Mouse (Mus musculus) heart, adult 8-10 months (tissue): ENCODE results near the gene St3gal2. TPM values are rescaled to one million over a fixed set of nuclear protein-coding genes. Genes with fewer than 3 reads are reported as not detected.
A peak's percentile ranks its signal among the peaks of the same experiment; 100 is the strongest.
"Not testable (repeated sequence)": the region's sequence is repeated elsewhere in the genome, so short reads cannot be mapped to it uniquely, and the experiment has no call there.

Experiments
- DNase-seq: peaks from one replicate; pipeline ENCODE4 v3.0.0; 2022; ENCODE audit warnings: low spot score
- total RNA-seq, 4 experiments: library from RNA; stranded (reverse); gene quantifications; 2 replicates each; pipeline ENCODE4 v1.2.4; 2022

The St3gal2 gene
- total RNA-seq, 4 experiments from 2014 or later = 21.3 to 25.4 (median 24.1) TPM

DNA sequence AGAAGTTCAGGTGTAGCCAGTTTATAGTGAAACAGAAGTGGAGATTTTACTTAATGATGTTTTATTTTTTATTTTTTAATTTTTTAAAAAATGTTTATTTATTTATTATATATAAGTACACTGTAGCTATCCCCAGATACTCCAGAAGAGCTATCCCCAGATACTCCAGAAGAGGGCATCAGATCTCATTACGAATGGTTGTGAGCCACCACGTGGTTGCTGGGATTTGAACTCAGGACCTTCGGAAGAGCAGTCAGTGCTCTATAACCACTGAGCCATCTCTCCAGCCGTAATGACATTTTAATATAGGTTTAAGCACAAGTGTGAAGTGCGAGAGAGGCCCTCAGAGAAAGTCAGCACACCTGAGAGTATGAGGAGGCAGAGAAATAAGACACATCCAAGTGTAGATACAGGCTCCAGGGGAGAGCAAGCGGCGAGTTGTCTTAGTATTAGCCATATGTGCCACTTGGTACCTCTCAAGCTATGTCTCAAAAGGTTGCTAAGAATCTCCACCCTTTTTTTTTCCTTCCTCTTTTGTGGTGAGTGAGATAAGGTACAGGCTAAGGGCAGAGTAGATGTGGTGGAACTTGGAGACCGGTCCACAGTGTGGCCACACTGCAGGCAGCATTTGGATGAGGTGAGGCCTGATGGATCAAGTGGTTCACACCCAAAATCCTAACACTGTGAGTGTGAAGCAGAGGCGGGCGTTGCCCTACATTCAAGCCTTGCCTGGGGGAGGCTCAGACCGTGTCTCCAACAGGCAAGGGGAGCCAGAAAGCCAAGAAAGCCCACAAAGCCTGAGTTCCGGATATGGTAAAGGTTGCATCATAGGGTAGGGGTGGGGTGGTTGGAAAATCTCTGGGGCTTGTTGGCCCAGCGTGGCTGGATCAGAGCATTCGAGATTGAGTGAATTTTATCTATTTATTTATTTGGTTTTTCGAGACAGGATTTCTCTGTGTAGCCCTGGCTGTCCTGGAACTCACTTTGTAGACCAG is 7.8 kb upstream of the St3gal2 start:
- no peak for DNase-seq

DNA sequence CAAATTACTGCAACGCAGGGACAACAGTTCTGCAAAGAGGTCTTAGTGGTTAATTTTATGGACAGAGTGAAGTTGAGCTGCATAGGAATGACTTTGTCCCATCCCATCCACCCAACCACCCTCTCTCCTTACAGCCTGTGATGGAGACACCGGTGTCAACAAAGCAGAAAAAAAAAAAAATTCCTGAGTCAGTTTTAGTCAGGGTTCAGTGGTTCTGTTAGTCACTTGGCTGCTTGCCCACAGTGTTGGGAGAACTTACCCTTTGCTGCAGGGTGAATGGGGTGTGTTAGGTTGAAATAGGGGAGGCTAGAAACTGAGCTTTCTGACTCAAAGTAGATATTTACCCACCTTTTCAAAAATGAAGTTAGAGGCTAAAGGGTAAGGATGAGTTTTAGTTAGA is 2.3 kb upstream of the St3gal2 start:
- no peak for DNase-seq

DNA sequence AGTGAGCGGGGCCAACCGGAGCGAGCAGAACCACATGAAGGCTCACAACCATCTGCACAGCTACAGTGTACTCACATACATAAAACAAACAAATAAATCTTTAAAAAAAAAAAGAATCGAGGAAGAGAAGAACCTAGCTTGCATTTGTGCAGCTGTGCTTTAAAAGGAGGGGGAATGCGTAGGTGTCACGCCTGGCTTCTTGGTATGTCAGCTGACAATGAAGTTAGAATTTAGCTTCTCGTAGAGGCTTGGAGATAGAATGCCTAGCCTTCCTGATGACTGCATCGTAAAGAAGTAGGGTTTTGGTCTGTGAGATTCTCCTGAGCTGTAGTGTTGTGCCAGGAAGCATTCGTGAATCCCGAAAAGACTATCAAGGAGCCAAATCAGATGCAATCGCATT is 1.7 kb upstream of the St3gal2 start:
- DNase-seq = no peak

- no peak for DNase-seq
Observed at GRCm38 (mm10) chr8:110918460-110918859, 1.3 kb upstream of the St3gal2 start.

- no peak for DNase-seq
Observed at GRCm38 (mm10) chr8:110920032-110920772, 480 bp downstream of the St3gal2 start.

- no peak for DNase-seq
Observed at GRCm38 (mm10) chr8:110920773-110921277, 1.1 kb downstream of the St3gal2 start.

DNA sequence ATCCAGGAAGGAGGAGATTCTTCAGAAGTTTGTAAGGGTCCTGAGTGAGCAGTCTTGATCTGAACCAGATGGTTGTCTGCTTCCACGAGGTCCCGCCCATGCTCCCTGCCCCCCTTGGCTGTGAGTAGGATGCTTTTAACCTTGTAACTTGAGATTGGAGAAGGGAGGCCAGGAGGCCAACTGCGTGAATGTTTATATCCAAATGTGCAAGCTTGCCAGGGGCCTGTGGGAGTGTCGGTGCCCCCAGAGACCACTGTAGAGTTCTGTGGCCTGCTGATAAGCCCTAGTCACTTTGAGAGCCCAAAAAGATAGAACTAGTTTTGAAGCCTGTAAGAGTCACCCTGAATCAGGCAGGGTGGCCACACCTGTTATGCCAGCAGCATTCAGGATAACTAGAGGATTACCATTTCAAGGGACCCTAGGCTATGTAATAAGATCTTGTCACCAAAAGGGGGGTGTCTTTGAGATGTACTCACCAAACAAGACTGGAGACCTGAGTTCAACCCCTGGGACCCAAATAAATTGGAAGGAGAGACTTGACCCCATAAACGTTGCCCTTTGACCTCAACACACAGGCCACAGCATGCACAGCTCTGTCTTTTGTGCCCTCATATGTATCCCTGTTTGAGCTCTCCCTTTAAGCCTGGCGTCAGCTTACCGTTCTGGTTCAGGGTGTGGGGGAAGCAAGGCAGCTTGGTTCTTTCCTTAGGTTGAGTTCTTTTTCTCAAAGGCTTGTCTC is 1.9 kb downstream of the St3gal2 start:
- no peak for DNase-seq

GRCm38 (mm10) chr8:110925691-110926140 is 6.0 kb downstream of the St3gal2 start:
- no peak for DNase-seq

GRCm38 (mm10) chr8:110926690-110927089 is 7.0 kb downstream of the St3gal2 start:
- no peak for DNase-seq

DNA sequence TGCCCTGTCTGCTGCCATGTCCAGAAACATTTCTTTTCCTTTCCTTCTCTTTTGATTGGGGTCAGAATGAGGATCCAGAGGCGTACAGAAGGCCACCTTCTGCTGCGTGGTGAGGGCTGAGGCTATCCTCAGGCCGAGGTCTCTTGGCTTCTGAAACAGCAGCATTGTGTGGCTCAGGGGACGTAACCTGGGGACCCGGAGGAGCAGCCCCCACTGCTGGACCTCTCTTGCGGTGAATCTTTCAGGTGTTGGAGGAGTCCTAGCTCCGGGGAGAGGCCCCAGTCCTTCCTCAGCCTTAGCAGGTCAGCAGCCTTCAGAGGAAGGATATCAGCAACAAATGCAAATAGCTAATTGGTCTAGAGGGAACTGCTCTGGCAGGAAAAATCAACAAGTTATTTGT is 8.7 kb downstream of the St3gal2 start:
- DNase-seq = no peak

DNA sequence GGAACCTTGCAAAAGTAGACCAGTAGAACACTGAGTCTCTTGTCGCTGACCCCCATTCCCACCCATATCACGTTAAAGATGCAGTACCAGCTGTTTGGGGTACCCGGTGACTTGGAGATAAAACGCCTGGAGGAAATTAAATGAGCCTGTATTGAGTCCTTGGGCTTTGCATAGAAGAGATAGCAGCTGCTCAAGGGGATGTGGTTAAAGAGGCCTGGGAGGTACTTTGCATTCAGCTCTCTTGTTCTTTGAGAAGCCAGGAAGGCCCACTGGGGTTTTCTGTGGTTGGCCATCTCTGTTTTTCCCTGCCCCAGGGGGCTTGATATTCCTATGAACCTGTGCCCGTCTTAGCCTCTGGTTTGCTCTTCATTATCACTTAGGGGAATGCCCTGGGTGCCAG is 9.3 kb downstream of the St3gal2 start:
- no peak for DNase-seq

GRCm38 (mm10) chr8:110929672-110930071 is 9.9 kb downstream of the St3gal2 start:
- not testable (repeated sequence) for DNase-seq

- DNase-seq = peak; percentile 85
Observed at GRCm38 (mm10) chr8:110931176-110931939, 11.6 kb downstream of the St3gal2 start.

DNA sequence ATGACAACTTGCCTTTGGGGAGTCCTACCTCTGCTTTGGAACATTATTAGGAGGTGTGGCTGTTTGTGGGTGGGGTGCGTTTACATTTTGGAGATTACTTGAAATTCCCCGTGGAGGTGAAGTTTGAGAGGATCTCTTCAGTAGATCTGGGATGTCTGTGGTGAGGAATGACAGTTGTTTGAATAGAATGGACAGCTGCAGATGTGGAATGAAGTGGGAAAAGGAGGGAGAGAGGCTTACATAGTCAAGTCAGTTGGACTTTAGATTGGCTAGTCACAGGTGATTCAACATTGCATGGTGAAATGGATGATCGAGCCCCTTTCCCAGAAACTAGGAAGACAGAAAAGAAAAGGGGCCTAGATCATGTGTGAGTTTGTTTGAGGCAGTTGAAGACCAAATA is 12.7 kb downstream of the St3gal2 start:
- no peak for DNase-seq

GRCm38 (mm10) chr8:110933272-110933671 is 13.6 kb downstream of the St3gal2 start:
- DNase-seq = no peak

DNA sequence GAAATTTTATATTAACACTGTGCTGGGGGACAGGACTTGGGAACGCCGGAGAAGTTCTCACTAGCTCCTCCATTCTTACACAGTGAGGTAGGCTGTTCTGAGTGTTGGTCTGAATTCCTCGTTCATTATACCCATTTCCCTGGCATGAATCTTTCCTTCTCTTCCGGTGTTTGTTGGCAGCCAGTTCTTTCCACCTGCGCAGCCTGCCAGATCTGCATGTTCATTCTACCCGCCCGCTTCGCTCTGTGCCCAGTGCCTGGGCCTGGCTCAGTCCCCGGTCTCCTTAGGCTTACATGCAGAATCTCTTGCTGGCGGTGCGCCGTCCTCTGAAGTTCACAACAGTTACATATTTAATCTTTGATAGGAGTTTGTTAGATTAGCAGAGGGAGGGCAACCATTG is 16.5 kb downstream of the St3gal2 start:
- DNase-seq = no peak

- DNase-seq = peak; percentile 79
Observed at GRCm38 (mm10) chr8:110938882-110939589, 19.3 kb downstream of the St3gal2 start.

GRCm38 (mm10) chr8:110940682-110941452 is 21.1 kb downstream of the St3gal2 start:
- no peak for DNase-seq

DNA sequence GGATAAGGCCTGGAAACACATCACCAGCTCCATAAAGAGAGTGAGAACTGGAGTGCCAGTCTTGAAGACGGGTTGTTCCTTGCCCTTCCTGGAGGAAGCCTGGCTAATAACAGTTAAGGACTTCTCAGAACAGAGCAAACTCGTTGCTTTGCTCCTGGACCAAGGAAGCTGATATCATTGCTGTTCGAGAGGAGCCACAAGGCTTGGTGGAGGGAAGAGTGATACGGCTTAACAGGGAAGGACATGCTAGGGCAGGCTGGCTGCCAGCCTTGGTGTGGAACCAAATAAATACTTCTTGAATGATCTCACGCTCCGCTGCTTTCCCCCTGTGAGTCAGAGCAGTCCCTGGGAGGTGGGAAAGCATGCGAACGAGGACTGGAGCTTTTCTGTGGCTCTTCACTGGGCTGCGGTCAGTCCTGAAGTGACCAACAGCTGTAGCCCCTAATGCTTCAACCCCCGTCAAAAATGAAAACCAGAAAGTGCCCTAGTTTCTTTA is 21.8 kb downstream of the St3gal2 start:
- DNase-seq = peak; percentile 88
